Mouse (Mus musculus) lung, adult 2 months (tissue): Measurements from ENCODE around the gene Wdr18. TPM values are rescaled to one million over a fixed set of nuclear protein-coding genes. Genes with fewer than 3 reads are reported as not detected.
"Not testable (repeated sequence)": the region's sequence is repeated elsewhere in the genome, so short reads cannot be mapped to it uniquely, and the experiment has no call there.

ENCODE experiments used
- DNase-seq: peaks from one replicate; pipeline ENCODE4 v3.0.0; 2022
- H3K4me1 ChIP-seq: fragments of 200-500 bp; 2 replicates; pipeline ENCODE4 v1.6.1; 2011; ENCODE audit warnings: low read length; ENCODE audit not compliant: control insufficient read depth, insufficient read depth
- H3K4me3 ChIP-seq: fragments of 200-500 bp; replicated peaks from 2 replicates; pipeline ENCODE3; 2011; ENCODE audit warnings: low read depth, mild to moderate bottlenecking, control low read depth, low read length; ENCODE audit errors: extremely low read depth
- CTCF ChIP-seq: fragments of 200-500 bp; IDR thresholded peaks from 2 replicates; pipeline ENCODE4 v1.5.1; 2011; ENCODE audit warnings: mild to moderate bottlenecking, low read length, control low read depth; ENCODE audit not compliant: insufficient read depth
- POLR2A ChIP-seq: fragments of 200-500 bp; IDR thresholded peaks from 2 replicates; pipeline ENCODE4 v1.6.1; 2011; ENCODE audit warnings: low read depth, mild to moderate bottlenecking, control low read depth, low read length, borderline replicate concordance; ENCODE audit errors: extremely low read depth
- WGBS: fragments of 180-500 bp; shearing (Covaris S2); methylation state at CpG from one replicate; pipeline ENCODE4 v1.1.7; 2018; 5-methylcytosine and 5-hydroxymethylcytosine counted together
- polyA plus RNA-seq: library from polyadenylated mRNA; depleted of rRNA; stranded (reverse); fragments of >200 nt; gene quantifications from 2 replicates; pipeline ENCODE4 v1.2.3, GENCODE M21; 2012

Gene Wdr18
- polyA plus RNA-seq, 1 experiment, result 35.5 TPM

GRCm38 (mm10) chr10:79946752-79947322 is 13.1 kb upstream of the Wdr18 start:
- no peak for DNase-seq
- Histone ChIP-seq H3K4me1 (peaks cover 5% of the 10 kb centered on the region), H3K4me3 (no peak overlapping the region)
- WGBS, result 42% methylated on average over 7 of the region's 7 CpGs
- TF ChIP-seq POLR2A, result no peak
- no peak for TF ChIP-seq CTCF

- no peak for TF ChIP-seq CTCF
- no peak for TF ChIP-seq POLR2A
- 80% methylated on average over 6 of the region's 6 CpGs for WGBS
- DNase-seq, result no peak
These were observed 12.4 kb upstream of the Wdr18 start for GRCm38 (mm10) chr10:79947502-79947901.

GRCm38 (mm10) chr10:79949873-79950272 is 10.1 kb upstream of the Wdr18 start:
- Histone ChIP-seq H3K4me1 (peaks cover 5% of the 10 kb centered on the region), H3K4me3 (no peak overlapping the region)
- WGBS, result 92% methylated on average over 4 of the region's 4 CpGs
- TF ChIP-seq POLR2A (no peak), CTCF (no peak)
- DNase-seq, result no peak

More at GRCm38 (mm10) chr10:79947502-79947901, 12.4 kb upstream of the Wdr18 start:
- H3K4me1 ChIP-seq, result peaks cover 5% of the 10 kb centered on the region
- no peak overlapping the region for H3K4me3 ChIP-seq

DNA sequence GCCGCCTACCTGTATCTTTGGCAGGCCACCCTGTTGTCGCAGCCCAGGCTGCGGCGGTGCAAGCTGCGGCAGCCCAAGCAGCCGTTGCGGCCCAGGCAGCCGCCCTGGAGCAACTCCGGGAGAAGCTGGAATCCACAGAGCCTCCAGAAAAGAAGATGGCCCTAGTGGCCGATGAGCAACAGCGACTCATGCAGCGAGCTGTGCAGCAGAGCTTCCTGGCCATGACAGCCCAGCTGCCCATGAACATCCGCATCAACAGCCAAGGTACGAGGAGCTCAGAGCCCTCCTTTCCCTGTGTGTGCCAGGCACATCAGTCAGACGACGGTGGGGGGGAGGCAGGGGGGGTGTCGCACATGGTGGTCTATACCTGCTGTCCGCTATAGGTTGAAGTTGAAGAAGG is 9.3 kb upstream of the Wdr18 start:
- Histone ChIP-seq H3K4me3 (no peak overlapping the region), H3K4me1 (no peaks in the 10 kb centered on the region)
- WGBS, result 86% methylated on average over 18 of the region's 18 CpGs
- TF ChIP-seq CTCF (no peak), POLR2A (no peak)
- no peak for DNase-seq

- WGBS, result 82% methylated on average over 6 of the region's 6 CpGs
- peak; percentile 55 for DNase-seq
- TF ChIP-seq POLR2A (no peak), CTCF (peak; percentile 70)
- Histone ChIP-seq H3K4me3 (no peak overlapping the region), H3K4me1 (no peaks in the 10 kb centered on the region)
These were observed 6.0 kb upstream of the Wdr18 start for GRCm38 (mm10) chr10:79953946-79954345.

GRCm38 (mm10) chr10:79955691-79956090 is 4.3 kb upstream of the Wdr18 start:
- no peak for TF ChIP-seq CTCF
- TF ChIP-seq POLR2A, result no peak
- DNase-seq, result no peak
- 73% methylated on average over 9 of the region's 9 CpGs for WGBS
- no peak overlapping the region for H3K4me3 ChIP-seq
- H3K4me1 ChIP-seq, result peaks cover 3% of the 10 kb centered on the region

DNA sequence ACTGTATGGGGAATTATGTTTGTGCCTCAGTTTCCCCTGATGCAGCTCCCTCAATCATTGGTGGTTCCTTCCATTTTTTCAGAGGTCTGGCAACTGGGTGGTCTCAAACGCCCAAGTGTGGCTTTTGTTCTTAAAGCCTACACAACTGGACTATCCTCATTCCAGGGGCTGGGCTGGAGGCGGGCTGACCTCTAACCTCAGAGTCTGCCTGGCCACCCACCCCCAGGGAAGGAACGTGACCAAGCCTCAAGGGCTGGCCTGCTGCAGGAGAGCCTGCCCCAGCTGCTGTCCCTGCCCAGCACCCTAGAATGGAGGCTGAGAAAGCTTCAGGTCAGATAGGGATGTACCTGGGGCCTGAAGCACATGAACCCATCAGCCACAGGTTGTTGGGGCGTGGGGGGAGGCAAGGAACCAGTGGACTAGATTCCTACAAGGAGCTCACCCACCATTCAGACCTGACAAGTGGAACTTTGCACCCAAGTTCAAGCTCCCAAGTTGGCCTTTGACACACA is 3.3 kb upstream of the Wdr18 start:
- no peak for DNase-seq

DNA sequence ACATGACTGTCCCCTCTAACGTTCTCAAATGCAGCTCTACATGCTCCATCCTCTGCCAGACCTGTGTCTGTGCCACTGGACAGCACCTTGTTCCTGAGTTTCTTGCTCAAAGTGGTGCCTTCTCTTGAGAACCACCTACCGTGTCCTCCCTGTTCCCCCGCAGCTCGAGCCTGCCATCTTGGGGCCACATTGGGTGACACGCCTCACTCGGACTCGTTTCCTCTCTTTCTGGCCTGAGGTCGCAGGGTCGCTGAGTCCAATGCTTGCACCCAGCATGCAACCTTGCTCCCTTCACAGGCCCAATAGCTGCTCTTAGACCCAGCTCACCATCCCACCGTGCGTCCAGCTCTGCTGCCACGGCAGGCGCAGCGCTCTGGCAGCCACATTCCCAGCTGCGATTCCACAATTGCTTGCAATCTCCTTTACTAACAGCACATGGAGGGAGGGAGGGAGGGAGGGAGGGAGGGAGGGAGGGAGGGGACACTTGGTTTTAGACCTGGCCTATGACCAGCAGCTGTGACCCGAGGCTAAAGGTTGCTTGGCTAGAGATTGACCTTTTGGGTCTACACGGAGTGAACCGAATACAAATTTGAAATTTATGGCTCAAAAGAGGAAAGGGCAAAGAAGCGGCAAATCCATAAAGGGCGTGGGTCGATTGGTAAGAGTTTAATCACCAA is 1.7 kb upstream of the Wdr18 start:
- peaks cover 7% of the 10 kb centered on the region for H3K4me1 ChIP-seq
- H3K4me3 ChIP-seq, result no peak overlapping the region
- DNase-seq, result peak; percentile 84
- 14% methylated on average over 21 of the region's 21 CpGs for WGBS
- TF ChIP-seq CTCF, result peak; percentile 95
- TF ChIP-seq POLR2A, result no peak

More for the DNA sequence above, 3.3 kb upstream of the Wdr18 start:
- TF ChIP-seq POLR2A (no peak), CTCF (no peak)
- no peak overlapping the region for H3K4me3 ChIP-seq
- 56% methylated on average over 4 of the region's 4 CpGs for WGBS
- H3K4me1 ChIP-seq, result peaks cover 7% of the 10 kb centered on the region

DNA sequence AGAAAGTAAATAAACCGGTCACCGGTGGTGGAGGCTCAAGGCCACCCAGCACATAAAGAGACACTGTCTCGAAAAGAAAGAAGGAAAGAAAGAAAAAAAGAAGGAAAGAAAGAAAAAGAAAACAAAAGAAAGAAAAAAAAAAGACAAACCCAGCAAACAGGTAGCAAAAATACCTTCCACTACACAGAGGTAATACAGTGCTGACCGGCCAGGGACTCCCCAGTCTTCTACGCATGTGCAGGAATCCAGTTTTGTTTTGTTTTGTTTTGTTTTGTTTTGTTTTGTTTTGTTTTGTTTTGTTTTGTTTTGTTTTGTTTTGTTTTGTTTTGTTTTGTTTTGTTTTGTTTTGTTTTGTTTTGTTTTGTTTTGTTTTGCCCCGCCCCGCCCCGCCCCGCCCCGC is 540 bp upstream of the Wdr18 start:
- H3K4me3 ChIP-seq, result peak overlapping the region; percentile 48
- DNase-seq, H3K4me1 ChIP-seq: not testable (repeated sequence)
- WGBS, result 30% methylated on average over 6 of the region's 10 CpGs

GRCm38 (mm10) chr10:79960671-79961294 is 831 bp downstream of the Wdr18 start:
- 10% methylated on average over 10 of the region's 10 CpGs for WGBS
- no peak for DNase-seq
- H3K4me1 ChIP-seq, result peaks cover 7% of the 10 kb centered on the region
- TF ChIP-seq POLR2A, result no peak
- TF ChIP-seq CTCF, result no peak
- peak overlapping the region; percentile 96 for H3K4me3 ChIP-seq
